Mouse (Mus musculus) MEL (cell line): ENCODE results near the gene Etnk2. TPM values are rescaled to one million over a fixed set of nuclear protein-coding genes. Genes with fewer than 3 reads are reported as not detected.

ENCODE experiments used
- DNase-seq: peaks from one replicate; pipeline ENCODE4 v3.0.0; 2011; ENCODE audit warnings: low read depth, low spot score
- H3K27ac ChIP-seq: 2 replicates; pipeline ENCODE4 v1.5.1; 2012; ENCODE audit warnings: low read depth, mild to moderate bottlenecking, control low read depth, low read length, moderate library complexity; ENCODE audit not compliant: control insufficient read depth
- H3K27me3 ChIP-seq, 2 experiments: fragments of 150-350 bp in 1 of 2; sonication (generic) in 1 of 2; 2 replicates each; pipeline ENCODE4 v1.6.1; 2012; ENCODE audit warnings: low read length in 2 of 2, mild to moderate bottlenecking in 2 of 2, improper control_type of control experiment in 1 of 2, moderate library complexity in 1 of 2; ENCODE audit not compliant: insufficient read depth in 2 of 2, control insufficient read depth in 1 of 2
- H3K36me3 ChIP-seq, 2 experiments: 2 replicates each; pipeline ENCODE4 v1.6.1; 2012 to 2014; ENCODE audit warnings: low read length in 2 of 2, improper control_type of control experiment in 1 of 2, inconsistent platforms in 1 of 2, mild to moderate bottlenecking in 1 of 2; ENCODE audit not compliant: insufficient read depth in 2 of 2, control insufficient read depth in 1 of 2
- H3K4me1 ChIP-seq, 2 experiments: fragments of 150-350 bp in 1 of 2; sonication (generic) in 1 of 2; 2 replicates each; pipeline ENCODE4 v1.6.1; 2012; ENCODE audit warnings: low read length in 2 of 2, improper control_type of control experiment in 1 of 2, mild to moderate bottlenecking in 1 of 2; ENCODE audit not compliant: insufficient read depth in 2 of 2, control insufficient read depth in 1 of 2
- H3K4me3 ChIP-seq, 2 experiments: fragments of 150-350 bp in 1 of 2; sonication (generic) in 1 of 2; 2 replicates each; pipeline ENCODE4 v1.5.1; 2012; ENCODE audit warnings: low read depth in 2 of 2, low read length in 2 of 2, mild to moderate bottlenecking in 2 of 2, moderate library complexity in 2 of 2, control low read depth in 1 of 2, improper control_type of control experiment in 1 of 2; ENCODE audit not compliant: control insufficient read depth in 1 of 2, insufficient read depth in 1 of 2
- H3K79me2 ChIP-seq: 2 replicates; pipeline ENCODE4 v1.6.1; 2012; ENCODE audit warnings: mild to moderate bottlenecking, low read length, moderate library complexity; ENCODE audit not compliant: control insufficient read depth, poor library complexity, insufficient read depth
- H3K9ac ChIP-seq: 2 replicates; pipeline ENCODE4 v1.6.1; 2012; ENCODE audit warnings: low read depth, mild to moderate bottlenecking, control low read depth, low read length, moderate library complexity; ENCODE audit not compliant: control insufficient read depth, poor library complexity, severe bottlenecking
- H3K9me3 ChIP-seq: fragments of 150-350 bp; sonication (generic); replicated peaks from 2 replicates; pipeline ENCODE4 v1.6.1; 2012; ENCODE audit warnings: mild to moderate bottlenecking, low read length, improper control_type of control experiment, moderate library complexity; ENCODE audit not compliant: insufficient read depth
- HCFC1 ChIP-seq: IDR thresholded peaks from 2 replicates; pipeline ENCODE4 v1.6.1; 2012; ENCODE audit warnings: low read depth, mild to moderate bottlenecking, inconsistent platforms, low read length, improper control_type of control experiment, moderate library complexity
- MAFK ChIP-seq: IDR thresholded peaks from 2 replicates; pipeline ENCODE4 v1.6.1; 2011; ENCODE audit warnings: low read depth, mild to moderate bottlenecking, low read length, improper control_type of control experiment, borderline replicate concordance
- MXI1 ChIP-seq: IDR thresholded peaks from 2 replicates; pipeline ENCODE4 v1.6.1; 2011; ENCODE audit warnings: mild to moderate bottlenecking, low read depth, low read length, improper control_type of control experiment
- POLR2A ChIP-seq, 2 experiments: IDR thresholded peaks; 2 replicates each; pipeline ENCODE4 v1.6.1; 2011 to 2012; ENCODE audit warnings: low read length in 2 of 2, mild to moderate bottlenecking in 2 of 2, control low read depth in 1 of 2, improper control_type of control experiment in 1 of 2, low read depth in 1 of 2, moderate library complexity in 1 of 2; ENCODE audit not compliant: control insufficient read depth in 1 of 2, insufficient read depth in 1 of 2, poor library complexity in 1 of 2
- TAL1 ChIP-seq: IDR thresholded peaks from 2 replicates; pipeline ENCODE4 v1.6.1; 2012; ENCODE audit warnings: mild to moderate bottlenecking, inconsistent platforms, low read length, moderate library complexity, mixed read lengths
- USF1 ChIP-seq: IDR thresholded peaks from 2 replicates; pipeline ENCODE4 v1.6.1; 2014; ENCODE audit warnings: low read depth, mild to moderate bottlenecking, inconsistent platforms, low read length, improper control_type of control experiment, moderate library complexity
- ZC3H11A ChIP-seq: IDR thresholded peaks from 2 replicates; pipeline ENCODE4 v1.6.1; 2012; ENCODE audit warnings: low read depth, mild to moderate bottlenecking, inconsistent platforms, low read length, improper control_type of control experiment
- ZKSCAN1 ChIP-seq: IDR thresholded peaks from 2 replicates; pipeline ENCODE4 v1.6.1; 2012; ENCODE audit warnings: low read depth, mild to moderate bottlenecking, inconsistent platforms, low read length, improper control_type of control experiment, moderate library complexity
- ZMIZ1 ChIP-seq: IDR thresholded peaks from 2 replicates; pipeline ENCODE4 v1.6.1; 2012; ENCODE audit warnings: low read depth, mild to moderate bottlenecking, inconsistent platforms, low read length, improper control_type of control experiment, moderate library complexity
- polyA plus RNA-seq, 2 experiments: library from polyadenylated mRNA; stranded (reverse) in 1 of 2; unstranded in 1 of 2; fragments of >175 nt in 1 of 2; fragments of >200 nt in 1 of 2; gene quantifications; 2 replicates each; pipeline versions ENCODE4 v1.2.1 to v1.2.4; 2012; ENCODE audit warnings: low replicate concordance in 2 of 2, low read depth in 1 of 2; ENCODE audit not compliant: insufficient read length in 2 of 2, insufficient read depth in 1 of 2, missing spikeins in 1 of 2
- total RNA-seq: library from RNA; depleted of rRNA; stranded (reverse); fragments of 300-350 nt; gene quantifications from 2 replicates; pipeline ENCODE4 v1.2.3, GENCODE M21; 2012

Etnk2 gene
- total and polyA plus RNA-seq, 3 experiments, result 0.06 to 0.08 TPM; not detected in 1

GRCm38 (mm10) chr1:133406614-133407013 lies 43.2 kb downstream of the Etnk2 start:
- Histone ChIP-seq H3K27ac (no peak overlapping the region), H3K4me1 (no peaks in the 10 kb centered on the region), H3K79me2 (no peaks in the 10 kb centered on the region), H3K4me3 (no peak overlapping the region), H3K27me3 (no peaks in the 10 kb centered on the region; a peak in 2 of 4 replicates), H3K9me3 (no peaks in the 10 kb centered on the region), H3K36me3 (no peaks in the 10 kb centered on the region), H3K9ac (no peak overlapping the region)
- TF ChIP-seq HCFC1, result no peak
- TF ChIP-seq MXI1, result no peak
- TF ChIP-seq MAFK, result no peak
- no peak for TF ChIP-seq ZKSCAN1
- DNase-seq, result no peak

GRCm38 (mm10) chr1:133407436-133407835 lies 44.1 kb downstream of the Etnk2 start:
- Histone ChIP-seq H3K4me1 (no peaks in the 10 kb centered on the region), H3K27me3 (no peaks in the 10 kb centered on the region; a peak in 2 of 4 replicates), H3K36me3 (no peaks in the 10 kb centered on the region), H3K9me3 (no peaks in the 10 kb centered on the region), H3K27ac (no peak overlapping the region), H3K4me3 (no peak overlapping the region), H3K9ac (no peak overlapping the region), H3K79me2 (no peaks in the 10 kb centered on the region)
- DNase-seq, result no peak
- no peak for TF ChIP-seq USF1
- TF ChIP-seq TAL1, result no peak

- Histone ChIP-seq H3K79me2 (no peaks in the 10 kb centered on the region), H3K4me1 (no peaks in the 10 kb centered on the region), H3K4me3 (no peak overlapping the region), H3K27ac (no peak overlapping the region), H3K9me3 (no peaks in the 10 kb centered on the region), H3K36me3 (no peaks in the 10 kb centered on the region), H3K27me3 (no peaks in the 10 kb centered on the region; a peak in 2 of 4 replicates), H3K9ac (no peak overlapping the region)
- DNase-seq, result no peak
- no peak for TF ChIP-seq ZC3H11A
- no peak for TF ChIP-seq ZMIZ1
- TF ChIP-seq POLR2A (IDR thresholded peaks at IDR 0.05; ENCODE audit: control insufficient read depth in 1 of 2, insufficient read depth in 1 of 2, low read depth in 1 of 2, low read length in 2 of 2, poor library complexity in 1 of 2), result no peak
These were observed 44.9 kb downstream of the Etnk2 start for GRCm38 (mm10) chr1:133408321-133408720.
